Mouse (Mus musculus): ENCODE results near the gene Folr2. TPM values are rescaled to one million over a fixed set of nuclear protein-coding genes. Genes with fewer than 3 reads are reported as not detected.

The Folr2 gene
- total RNA-seq (2021): under 1 TPM in 1 of 2 experiments, not detected in 1; 0.54 TPM
- long read RNA-seq, experiment 1, partial matches to known transcripts: 0 of 2 reads
- long read RNA-seq, experiment 1, other reads (novel, unspliced or antisense): 1 of 2 reads
- long read RNA-seq, experiment 2: 0 reads

- DNase-seq (ENCODE audit: low spot score in 2 of 2): no peak
Measured at GRCm38 (mm10) chr7:101857094-101857493, at the start of gene Folr2. TSS of gene Folr2 (minus strand) at chr7:101857194.

- DNase-seq (ENCODE audit: low spot score in 2 of 2): no peak
Measured at GRCm38 (mm10) chr7:101906696-101907095, 49.7 kb upstream of the Folr2 start.

- DNase-seq (ENCODE audit: low spot score in 2 of 2): no peak
Measured at GRCm38 (mm10) chr7:101906287-101906681, 49.3 kb upstream of the Folr2 start, which contains the start of gene Tomt. TSS of gene Tomt (minus strand) at chr7:101906359.

- DNase-seq (ENCODE audit: low spot score in 2 of 2): peak; percentile 100
Measured at GRCm38 (mm10) chr7:101905561-101906286, 48.7 kb upstream of the Folr2 start, which contains the start of gene Lamtor1. TSS of gene Lamtor1 (plus strand) at chr7:101905904.

- no peak for DNase-seq (ENCODE audit: low spot score in 2 of 2)
Measured at GRCm38 (mm10) chr7:101902846-101903245, 45.9 kb upstream of the Folr2 start.

- DNase-seq (ENCODE audit: low spot score in 2 of 2): no peak
Measured at GRCm38 (mm10) chr7:101901969-101902368, 45.0 kb upstream of the Folr2 start.

- DNase-seq (ENCODE audit: low spot score in 2 of 2): no peak
Measured at GRCm38 (mm10) chr7:101900331-101901097, 43.5 kb upstream of the Folr2 start.

GRCm38 (mm10) chr7:101896104-101897066, 39.4 kb upstream of the Folr2 start:
- DNase-seq (ENCODE audit: low spot score in 2 of 2): peak; percentile 95 to 96

- no peak for DNase-seq (ENCODE audit: low spot score in 2 of 2)
Measured at GRCm38 (mm10) chr7:101895695-101896094, 38.7 kb upstream of the Folr2 start.

GRCm38 (mm10) chr7:101888460-101888859, 31.5 kb upstream of the Folr2 start:
- no peak for DNase-seq (ENCODE audit: low spot score in 2 of 2)

- DNase-seq (ENCODE audit: low spot score in 2 of 2): no peak
Measured at GRCm38 (mm10) chr7:101886274-101886673, 29.3 kb upstream of the Folr2 start.

- no peak for DNase-seq (ENCODE audit: low spot score in 2 of 2)
Measured at GRCm38 (mm10) chr7:101884160-101884559, 27.2 kb upstream of the Folr2 start.

GRCm38 (mm10) chr7:101882413-101883154, 25.6 kb upstream of the Folr2 start:
- peak in 1 of 2 experiments; percentile 27 for DNase-seq (ENCODE audit: low spot score in 2 of 2)

GRCm38 (mm10) chr7:101880855-101881254, 23.9 kb upstream of the Folr2 start:
- DNase-seq (ENCODE audit: low spot score in 2 of 2): no peak

- DNase-seq (ENCODE audit: low spot score in 2 of 2): no peak
Measured at GRCm38 (mm10) chr7:101875978-101876377, 19.0 kb upstream of the Folr2 start.

GRCm38 (mm10) chr7:101871296-101871695, 14.3 kb upstream of the Folr2 start:
- no peak for DNase-seq (ENCODE audit: low spot score in 2 of 2)

GRCm38 (mm10) chr7:101870629-101871028, 13.6 kb upstream of the Folr2 start, which contains the start of gene Folr1:
TSS of gene Folr1 (minus strand) at chr7:101870788.
- no peak for DNase-seq (ENCODE audit: low spot score in 2 of 2)

GRCm38 (mm10) chr7:101869163-101869500, 12.1 kb upstream of the Folr2 start:
- no peak for DNase-seq (ENCODE audit: low spot score in 2 of 2)

GRCm38 (mm10) chr7:101868241-101869162, 11.5 kb upstream of the Folr2 start:
- no peak for DNase-seq (ENCODE audit: low spot score in 2 of 2)

Data from left cerebral cortex, adult 18-20 months (tissue).